Mouse (Mus musculus) hindbrain, embryonic 15.5 days (tissue): ENCODE results near the gene Zpld1. TPM values are rescaled to one million over a fixed set of nuclear protein-coding genes. Genes with fewer than 3 reads are reported as not detected.

ENCODE experiments used
- ATAC-seq: fragments of 200-750 bp; cut with Nextera tagmentation; 2 replicates; pipeline ENCODE4 v1.8.0; 2017; ENCODE audit warnings: low read depth, moderate number of reproducible peaks, moderate TSS enrichment; ENCODE audit not compliant: low FRiP score
- H3K27ac ChIP-seq: fragments of 300-500 bp; sonication (generic); replicated peaks from 2 replicates; pipeline ENCODE4 v1.5.1; 2015; ENCODE audit warnings: mild to moderate bottlenecking, inconsistent platforms
- H3K27me3 ChIP-seq: fragments of 300-500 bp; sonication (generic); 2 replicates; pipeline ENCODE4 v1.6.1; 2015; ENCODE audit warnings: control low read depth, inconsistent platforms
- H3K36me3 ChIP-seq: fragments of 300-500 bp; sonication (generic); 2 replicates; pipeline ENCODE4 v1.6.1; 2015; ENCODE audit warnings: control low read depth, inconsistent platforms
- H3K4me1 ChIP-seq: fragments of 300-500 bp; sonication (generic); replicated peaks from 2 replicates; pipeline ENCODE4 v1.6.1; 2015; ENCODE audit warnings: control low read depth, inconsistent platforms
- H3K4me2 ChIP-seq: fragments of 300-500 bp; sonication (generic); 2 replicates; pipeline ENCODE4 v1.6.1; 2015; ENCODE audit warnings: moderate library complexity, mild to moderate bottlenecking, inconsistent platforms
- H3K4me3 ChIP-seq: fragments of 300-500 bp; sonication (generic); 2 replicates; pipeline ENCODE4 v1.5.1; 2015; ENCODE audit warnings: mild to moderate bottlenecking, inconsistent platforms
- H3K9ac ChIP-seq: fragments of 300-500 bp; sonication (generic); 2 replicates; pipeline ENCODE4 v1.6.1; 2015; ENCODE audit warnings: inconsistent platforms
- H3K9me3 ChIP-seq: fragments of 300-500 bp; sonication (generic); 2 replicates; pipeline ENCODE4 v1.6.1; 2016; ENCODE audit warnings: control low read depth, inconsistent platforms
- WGBS: fragments of 180-500 bp; shearing (Covaris S2); methylation state at CpG from one replicate; pipeline ENCODE4 v1.1.7; 2015; 5-methylcytosine and 5-hydroxymethylcytosine counted together
- polyA plus RNA-seq: library from polyadenylated mRNA; unstranded; fragments of >200 nt; fragmentation: Nextera tagmentation; extraction: Ambion mirVana; gene quantifications from 2 replicates; pipeline ENCODE4 v1.2.1, GENCODE M21; 2015

Gene Zpld1
- polyA plus RNA-seq: 0.39 and 0.89 TPM in 2 replicates

GRCm38 (mm10) chr16:55297886-55298285 is at the start of gene Zpld1:
Gene Zpld1, minus strand, starts transcription at chr16:55297986.
- H3K27ac ChIP-seq: no peak within 1 kb of the TSS
- no peak within 1 kb of the TSS for H3K9ac ChIP-seq
- H3K36me3 ChIP-seq: no peaks in the 10 kb centered on the region
- 92% methylated on average over 2 of the region's 2 CpGs for WGBS
- no peaks in the 10 kb centered on the region for H3K4me1 ChIP-seq
- no peak within 1 kb of the TSS for H3K4me2 ChIP-seq
- H3K4me3 ChIP-seq: no peak within 1 kb of the TSS
- H3K9me3 ChIP-seq: no peaks in the 10 kb centered on the region
- no peak for ATAC-seq
- no peaks in the 10 kb centered on the region for H3K27me3 ChIP-seq

- no peak overlapping the region for H3K4me3 ChIP-seq
- H3K27ac ChIP-seq: no peak overlapping the region
- H3K36me3 ChIP-seq: no peaks in the 10 kb centered on the region
- 67% methylated on average over 3 of the region's 3 CpGs for WGBS
- H3K4me1 ChIP-seq: no peaks in the 10 kb centered on the region
- no peak overlapping the region for H3K4me2 ChIP-seq
- H3K9me3 ChIP-seq: no peaks in the 10 kb centered on the region
- H3K9ac ChIP-seq: no peak overlapping the region
- ATAC-seq: no peak
- no peaks in the 10 kb centered on the region for H3K27me3 ChIP-seq
These were observed 47.9 kb upstream of the Zpld1 start for GRCm38 (mm10) chr16:55345644-55346043.

- H3K9me3 ChIP-seq: no peaks in the 10 kb centered on the region
These were observed 24.0 kb upstream of the Zpld1 start for GRCm38 (mm10) chr16:55321542-55322514.

GRCm38 (mm10) chr16:55316996-55317395 is 19.2 kb upstream of the Zpld1 start:
- no peak overlapping the region for H3K9ac ChIP-seq
- no peaks in the 10 kb centered on the region for H3K36me3 ChIP-seq
- no peak overlapping the region for H3K4me3 ChIP-seq
- no peaks in the 10 kb centered on the region for H3K27me3 ChIP-seq
- H3K4me1 ChIP-seq: peaks cover 4% of the 10 kb centered on the region; the same call in 1 of the 2 replicates
- H3K27ac ChIP-seq: no peak overlapping the region
- no peaks in the 10 kb centered on the region for H3K9me3 ChIP-seq
- no peak overlapping the region for H3K4me2 ChIP-seq
- no peak for ATAC-seq

More at GRCm38 (mm10) chr16:55321542-55322514, 24.0 kb upstream of the Zpld1 start:
- H3K4me1 ChIP-seq: peaks cover 4% of the 10 kb centered on the region; the same call in 1 of the 2 replicates
- no peaks in the 10 kb centered on the region for H3K36me3 ChIP-seq
- no peak overlapping the region for H3K27ac ChIP-seq
- no peaks in the 10 kb centered on the region for H3K27me3 ChIP-seq
- H3K4me2 ChIP-seq: no peak overlapping the region
- WGBS: 50% methylated on average over 8 of the region's 8 CpGs
- H3K4me3 ChIP-seq: no peak overlapping the region
- no peak overlapping the region for H3K9ac ChIP-seq
- ATAC-seq: peak; percentile 90; the same call in 1 of the 2 replicates

- Histone ChIP-seq H3K4me1 (no peaks in the 10 kb centered on the region), H3K36me3 (no peaks in the 10 kb centered on the region), H3K9me3 (no peaks in the 10 kb centered on the region), H3K4me3 (no peak overlapping the region), H3K9ac (no peak overlapping the region), H3K27ac (no peak overlapping the region), H3K27me3 (no peaks in the 10 kb centered on the region), H3K4me2 (no peak overlapping the region)
- ATAC-seq: no peak
- WGBS: 86% methylated on average over 3 of the region's 3 CpGs
These were observed 14.3 kb upstream of the Zpld1 start for GRCm38 (mm10) chr16:55312106-55312505.

- H3K4me2 ChIP-seq: no peak overlapping the region
- WGBS: 88% methylated on average over 2 of the region's 2 CpGs
- H3K4me1 ChIP-seq: no peaks in the 10 kb centered on the region
- H3K36me3 ChIP-seq: no peaks in the 10 kb centered on the region
- H3K9me3 ChIP-seq: no peaks in the 10 kb centered on the region
- ATAC-seq: no peak
- H3K4me3 ChIP-seq: no peak overlapping the region
- H3K9ac ChIP-seq: no peak overlapping the region
- no peak overlapping the region for H3K27ac ChIP-seq
- no peaks in the 10 kb centered on the region for H3K27me3 ChIP-seq
These were observed 15.1 kb downstream of the Zpld1 start for GRCm38 (mm10) chr16:55282696-55283095.

GRCm38 (mm10) chr16:55277447-55277846 is 20.3 kb downstream of the Zpld1 start:
- Histone ChIP-seq H3K36me3 (no peaks in the 10 kb centered on the region), H3K4me1 (no peaks in the 10 kb centered on the region), H3K4me2 (no peak overlapping the region), H3K4me3 (no peak overlapping the region), H3K27ac (no peak overlapping the region), H3K9me3 (no peaks in the 10 kb centered on the region), H3K27me3 (no peaks in the 10 kb centered on the region), H3K9ac (no peak overlapping the region)
- ATAC-seq: no peak
- WGBS: 87% methylated on average over 3 of the region's 3 CpGs

- H3K9ac ChIP-seq: no peak overlapping the region
- H3K36me3 ChIP-seq: no peaks in the 10 kb centered on the region
- no peaks in the 10 kb centered on the region for H3K9me3 ChIP-seq
- no peak overlapping the region for H3K4me2 ChIP-seq
- no peak for ATAC-seq
- H3K4me3 ChIP-seq: no peak overlapping the region
- 16% methylated on average over 4 of the region's 4 CpGs for WGBS
- no peak overlapping the region for H3K27ac ChIP-seq
- H3K27me3 ChIP-seq: no peaks in the 10 kb centered on the region
- no peaks in the 10 kb centered on the region for H3K4me1 ChIP-seq
These were observed 32.5 kb downstream of the Zpld1 start for GRCm38 (mm10) chr16:55265281-55265680.

GRCm38 (mm10) chr16:55260862-55261574 is 36.8 kb downstream of the Zpld1 start:
- Histone ChIP-seq H3K4me3 (no peak overlapping the region), H3K27me3 (no peaks in the 10 kb centered on the region), H3K27ac (no peak overlapping the region), H3K9me3 (no peaks in the 10 kb centered on the region), H3K36me3 (no peaks in the 10 kb centered on the region), H3K9ac (no peak overlapping the region), H3K4me1 (peaks cover 4% of the 10 kb centered on the region; the same call in 1 of the 2 replicates), H3K4me2 (no peak overlapping the region)
- WGBS: 70% methylated on average over 7 of the region's 7 CpGs
- ATAC-seq: no peak

- Histone ChIP-seq H3K4me2 (no peak overlapping the region), H3K4me1 (peaks cover 4% of the 10 kb centered on the region; the same call in 1 of the 2 replicates), H3K9me3 (no peaks in the 10 kb centered on the region), H3K4me3 (no peak overlapping the region), H3K9ac (no peak overlapping the region), H3K36me3 (no peaks in the 10 kb centered on the region), H3K27me3 (no peaks in the 10 kb centered on the region), H3K27ac (no peak overlapping the region)
- WGBS: 71% methylated on average over 6 of the region's 6 CpGs
- no peak for ATAC-seq
These were observed 38.1 kb downstream of the Zpld1 start for GRCm38 (mm10) chr16:55259719-55260118.

- no peaks in the 10 kb centered on the region for H3K9me3 ChIP-seq
- 71% methylated on average over 2 of the region's 2 CpGs for WGBS
These were observed 56.8 kb downstream of the Zpld1 start for GRCm38 (mm10) chr16:55240996-55241395.

GRCm38 (mm10) chr16:55228995-55229622 is 68.7 kb downstream of the Zpld1 start:
- no peak overlapping the region for H3K27ac ChIP-seq
- no peaks in the 10 kb centered on the region for H3K4me1 ChIP-seq
- no peaks in the 10 kb centered on the region for H3K27me3 ChIP-seq
- H3K36me3 ChIP-seq: no peaks in the 10 kb centered on the region
- H3K9me3 ChIP-seq: no peaks in the 10 kb centered on the region
- 86% methylated on average over 1 of the region's 1 CpGs for WGBS
- no peak overlapping the region for H3K4me2 ChIP-seq
- ATAC-seq: no peak
- H3K4me3 ChIP-seq: no peak overlapping the region
- H3K9ac ChIP-seq: no peak overlapping the region

More at GRCm38 (mm10) chr16:55240996-55241395, 56.8 kb downstream of the Zpld1 start:
- no peaks in the 10 kb centered on the region for H3K4me1 ChIP-seq
- no peak for ATAC-seq
- no peak overlapping the region for H3K9ac ChIP-seq
- H3K4me2 ChIP-seq: no peak overlapping the region
- H3K27ac ChIP-seq: no peak overlapping the region
- no peak overlapping the region for H3K4me3 ChIP-seq
- H3K27me3 ChIP-seq: no peaks in the 10 kb centered on the region
- no peaks in the 10 kb centered on the region for H3K36me3 ChIP-seq
